Mouse (Mus musculus) hindbrain, postnatal 0 days (tissue): ENCODE results near the gene Syt17. TPM values are rescaled to one million over a fixed set of nuclear protein-coding genes. Genes with fewer than 3 reads are reported as not detected.

Source experiments
- ATAC-seq: fragments of 200-750 bp; cut with Nextera tagmentation; 2 replicates; pipeline ENCODE4 v1.8.0; 2017; ENCODE audit warnings: mild to moderate bottlenecking, moderate TSS enrichment, moderate library complexity
- DNase-seq: peaks from one replicate; pipeline ENCODE4 v3.0.0-alpha.2; 2015; ENCODE audit warnings: low spot score
- H3K27ac ChIP-seq: fragments of 300-500 bp; sonication (generic); 2 replicates; pipeline ENCODE4 v1.5.1; 2014; ENCODE audit warnings: mild to moderate bottlenecking
- H3K27me3 ChIP-seq: fragments of 300-500 bp; sonication (generic); 2 replicates; pipeline ENCODE4 v1.6.1; 2014; ENCODE audit warnings: low read length, mixed read lengths; ENCODE audit not compliant: insufficient read depth
- H3K36me3 ChIP-seq: fragments of 300-500 bp; sonication (generic); 2 replicates; pipeline ENCODE4 v1.6.1; 2014; ENCODE audit warnings: low read length, mixed read lengths; ENCODE audit not compliant: insufficient read depth
- H3K4me1 ChIP-seq: fragments of 300-500 bp; sonication (generic); 2 replicates; pipeline ENCODE4 v1.6.1; 2014; ENCODE audit warnings: antibody characterized with exemption, low read length, mixed read lengths; ENCODE audit not compliant: insufficient read depth
- H3K4me2 ChIP-seq: fragments of 300-500 bp; sonication (generic); 2 replicates; pipeline ENCODE4 v1.6.1; 2014; ENCODE audit warnings: low read depth, mild to moderate bottlenecking, low read length, moderate library complexity, mixed read lengths
- H3K4me3 ChIP-seq: fragments of 300-500 bp; sonication (generic); 2 replicates; pipeline ENCODE4 v1.5.1; 2014; ENCODE audit warnings: low read length
- H3K9ac ChIP-seq: fragments of 300-500 bp; sonication (generic); replicated peaks from 2 replicates; pipeline ENCODE4 v1.6.1; 2014; ENCODE audit warnings: mild to moderate bottlenecking, low read length, moderate library complexity, mixed read lengths
- H3K9me3 ChIP-seq: fragments of 300-500 bp; sonication (generic); 2 replicates; pipeline ENCODE4 v1.6.1; 2016; ENCODE audit warnings: low read length, mixed read lengths
- CTCF ChIP-seq: IDR thresholded peaks from 2 replicates; pipeline ENCODE4 v1.5.1; 2016; ENCODE audit warnings: antibody characterized with exemption, control low read depth, low read depth
- WGBS: fragments of 180-500 bp; shearing (Covaris S2); extraction: QIAGEN DNeasy Blood & Tissue Kit; methylation state at CpG from one replicate; pipeline ENCODE4 v1.1.7; 2014; 5-methylcytosine and 5-hydroxymethylcytosine counted together
- polyA plus RNA-seq: library from polyadenylated mRNA; unstranded; fragments of >200 nt; fragmentation: Nextera tagmentation; extraction: Ambion mirVana; gene quantifications from 2 replicates; pipeline ENCODE4 v1.2.1, GENCODE M21; 2015
- total RNA-seq: library from RNA; depleted of rRNA; stranded (reverse); fragments of >200 nt; gene quantifications from 2 replicates; pipeline ENCODE4 v1.2.3, GENCODE M21; 2014

The Syt17 gene
- total and polyA plus RNA-seq, 2 experiments from 2014 or later, result 30.7 to 50.9 TPM

GRCm38 (mm10) chr7:118409421-118409820, 38.6 kb downstream of the Syt17 start:
- Histone ChIP-seq H3K27ac (no peak overlapping the region), H3K9ac (no peak overlapping the region), H3K27me3 (no peaks in the 10 kb centered on the region), H3K4me1 (no peaks in the 10 kb centered on the region), H3K4me2 (no peak overlapping the region), H3K4me3 (no peak overlapping the region), H3K9me3 (no peaks in the 10 kb centered on the region), H3K36me3 (no peaks in the 10 kb centered on the region)
- ATAC-seq (no peak), DNase-seq (no peak)
- 33% methylated on average over 2 of the region's 2 CpGs for WGBS
- no peak for TF ChIP-seq CTCF

GRCm38 (mm10) chr7:118405251-118405650, 42.8 kb downstream of the Syt17 start:
- no peaks in the 10 kb centered on the region for H3K36me3 ChIP-seq
- H3K9me3 ChIP-seq, result no peaks in the 10 kb centered on the region
- DNase-seq (no peak), ATAC-seq (no peak)
- H3K27ac ChIP-seq, result no peak overlapping the region
- no peaks in the 10 kb centered on the region; the same call in 1 of the 2 replicates for H3K4me1 ChIP-seq
- H3K4me3 ChIP-seq, result no peak overlapping the region
- no peak for TF ChIP-seq CTCF
- H3K4me2 ChIP-seq, result no peak overlapping the region
- H3K9ac ChIP-seq, result no peak overlapping the region
- H3K27me3 ChIP-seq, result no peaks in the 10 kb centered on the region

- ATAC-seq, result peak; percentile 72
- DNase-seq, result peak; percentile 52
- 42% methylated on average over 3 of the region's 3 CpGs for WGBS
These were observed 45.4 kb downstream of the Syt17 start for GRCm38 (mm10) chr7:118402576-118403022.

DNA sequence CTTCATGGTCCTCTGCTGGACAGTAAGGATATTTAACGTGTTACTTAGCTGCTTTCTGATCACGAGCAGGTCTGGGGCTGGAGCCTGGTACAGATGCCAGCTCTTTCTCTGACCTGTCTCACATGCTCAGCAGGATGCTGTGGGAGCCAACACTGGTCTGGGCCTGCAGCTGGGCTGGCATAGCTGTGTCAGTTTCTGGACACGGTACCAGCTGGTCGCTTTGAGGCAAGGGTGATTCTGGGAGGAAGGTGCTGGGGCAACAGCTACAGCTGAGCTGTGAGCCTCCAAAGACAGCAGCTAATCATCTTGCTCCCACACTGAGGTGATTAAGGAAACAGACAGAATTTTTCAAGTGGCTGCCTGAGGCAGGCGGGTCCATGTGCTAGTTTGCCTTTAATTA, 46.1 kb downstream of the Syt17 start:
- Histone ChIP-seq H3K4me3 (no peak overlapping the region), H3K36me3 (no peaks in the 10 kb centered on the region), H3K27me3 (no peaks in the 10 kb centered on the region), H3K4me2 (no peak overlapping the region), H3K4me1 (no peaks in the 10 kb centered on the region; the same call in 1 of the 2 replicates), H3K27ac (no peak overlapping the region), H3K9me3 (no peaks in the 10 kb centered on the region), H3K9ac (no peak overlapping the region)
- TF ChIP-seq CTCF, result peak; percentile 9; the same call in 1 of the 2 replicates
- peak; percentile 35; the same call in 1 of the 2 replicates for ATAC-seq
- DNase-seq, result peak; percentile 31
- WGBS, result 45% methylated on average over 5 of the region's 5 CpGs

More at GRCm38 (mm10) chr7:118402576-118403022, 45.4 kb downstream of the Syt17 start:
- Histone ChIP-seq H3K27me3 (no peaks in the 10 kb centered on the region), H3K36me3 (no peaks in the 10 kb centered on the region), H3K4me3 (no peak overlapping the region), H3K4me1 (no peaks in the 10 kb centered on the region; the same call in 1 of the 2 replicates), H3K4me2 (no peak overlapping the region), H3K9ac (no peak overlapping the region), H3K9me3 (no peaks in the 10 kb centered on the region), H3K27ac (no peak overlapping the region)
- TF ChIP-seq CTCF, result no peak

GRCm38 (mm10) chr7:118399764-118400163, 48.3 kb downstream of the Syt17 start:
- DNase-seq (no peak), ATAC-seq (no peak)
- no peak overlapping the region for H3K9ac ChIP-seq
- WGBS, result 84% methylated on average over 9 of the region's 9 CpGs
- H3K36me3 ChIP-seq, result no peaks in the 10 kb centered on the region
- no peak overlapping the region for H3K4me2 ChIP-seq
- H3K9me3 ChIP-seq, result no peaks in the 10 kb centered on the region
- no peak for TF ChIP-seq CTCF
- no peaks in the 10 kb centered on the region for H3K27me3 ChIP-seq
- no peak overlapping the region for H3K4me3 ChIP-seq
- no peaks in the 10 kb centered on the region; the same call in 1 of the 2 replicates for H3K4me1 ChIP-seq
- no peak overlapping the region for H3K27ac ChIP-seq

- WGBS, result 86% methylated on average over 5 of the region's 5 CpGs
- no peak overlapping the region for H3K4me2 ChIP-seq
These were observed 57.3 kb downstream of the Syt17 start for GRCm38 (mm10) chr7:118390705-118391104.

DNA sequence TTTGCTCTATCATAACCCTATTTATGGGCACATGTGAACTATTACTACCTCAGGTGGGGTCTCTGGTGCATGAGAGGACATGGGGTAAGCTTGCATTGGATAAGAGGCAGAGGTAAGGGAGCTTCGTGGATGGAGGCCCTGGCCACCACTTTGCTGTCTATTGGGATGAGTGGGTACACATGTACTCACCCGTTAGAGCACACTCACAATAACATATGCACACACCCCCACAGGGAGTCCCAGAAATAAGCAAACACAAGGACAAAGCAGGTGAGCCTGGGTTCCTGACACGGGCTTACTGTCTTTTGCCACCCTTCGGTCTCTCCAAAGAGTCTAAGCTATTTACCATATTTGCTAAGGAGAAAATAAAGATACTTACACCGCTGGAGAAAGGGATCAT, 67.0 kb downstream of the Syt17 start:
- H3K9me3 ChIP-seq, result no peaks in the 10 kb centered on the region
- no peak overlapping the region for H3K9ac ChIP-seq
- no peak for DNase-seq
- no peaks in the 10 kb centered on the region for H3K36me3 ChIP-seq
- no peak overlapping the region for H3K27ac ChIP-seq
- H3K4me2 ChIP-seq, result no peak overlapping the region
- H3K4me3 ChIP-seq, result no peak overlapping the region
- H3K4me1 ChIP-seq, result no peaks in the 10 kb centered on the region
- TF ChIP-seq CTCF, result no peak
- ATAC-seq, result no peak
- no peaks in the 10 kb centered on the region for H3K27me3 ChIP-seq
- 90% methylated on average over 5 of the region's 5 CpGs for WGBS

More at GRCm38 (mm10) chr7:118390705-118391104, 57.3 kb downstream of the Syt17 start:
- DNase-seq (no peak), ATAC-seq (no peak)
- Histone ChIP-seq H3K4me1 (no peaks in the 10 kb centered on the region), H3K27me3 (no peaks in the 10 kb centered on the region), H3K9me3 (no peaks in the 10 kb centered on the region), H3K9ac (no peak overlapping the region), H3K4me3 (no peak overlapping the region), H3K36me3 (no peaks in the 10 kb centered on the region), H3K27ac (no peak overlapping the region)
- no peak for TF ChIP-seq CTCF
